Mouse (Mus musculus) forebrain, embryonic 12.5 days (tissue): Measurements from ENCODE around the gene Olfr1442. TPM values are rescaled to one million over a fixed set of nuclear protein-coding genes. Genes with fewer than 3 reads are reported as not detected.
"Not testable (repeated sequence)": the region's sequence is repeated elsewhere in the genome, so short reads cannot be mapped to it uniquely, and the experiment has no call there.

Experiments
- ATAC-seq: fragments of 200-750 bp; cut with Nextera tagmentation; 2 replicates; pipeline ENCODE4 v1.8.0; 2017; ENCODE audit warnings: moderate TSS enrichment; ENCODE audit not compliant: low FRiP score
- H3K27ac ChIP-seq: fragments of 300-500 bp; sonication (generic); 2 replicates; pipeline ENCODE4 v1.5.1; 2016; ENCODE audit warnings: mild to moderate bottlenecking
- H3K27me3 ChIP-seq: fragments of 300-500 bp; sonication (generic); 2 replicates; pipeline ENCODE4 v1.6.1; 2016; ENCODE audit warnings: mild to moderate bottlenecking
- H3K36me3 ChIP-seq: fragments of 300-500 bp; sonication (generic); replicated peaks from 2 replicates; pipeline ENCODE4 v1.6.1; 2016; ENCODE audit warnings: mild to moderate bottlenecking
- H3K4me1 ChIP-seq: fragments of 300-500 bp; sonication (generic); 2 replicates; pipeline ENCODE4 v1.6.1; 2016
- H3K4me2 ChIP-seq: fragments of 300-500 bp; sonication (generic); 2 replicates; pipeline ENCODE4 v1.6.1; 2016; ENCODE audit warnings: mild to moderate bottlenecking, moderate library complexity
- H3K4me3 ChIP-seq: fragments of 300-500 bp; sonication (generic); replicated peaks from 2 replicates; pipeline ENCODE4 v1.5.1; 2016; ENCODE audit warnings: mild to moderate bottlenecking
- H3K9ac ChIP-seq: fragments of 300-500 bp; sonication (generic); 2 replicates; pipeline ENCODE4 v1.6.1; 2016; ENCODE audit warnings: mild to moderate bottlenecking
- H3K9me3 ChIP-seq: fragments of 300-500 bp; sonication (generic); 2 replicates; pipeline ENCODE4 v1.6.1; 2016
- WGBS: fragments of 180-500 bp; shearing (Covaris S2); methylation state at CpG from one replicate; pipeline ENCODE4 v1.1.7; 2016; 5-methylcytosine and 5-hydroxymethylcytosine counted together
- polyA plus RNA-seq: library from polyadenylated mRNA; unstranded; fragments of >200 nt; fragmentation: Nextera tagmentation; extraction: Ambion mirVana; gene quantifications from 2 replicates; pipeline ENCODE4 v1.2.1, GENCODE M21; 2016

Gene Olfr1442
- not detected in 2 replicates for polyA plus RNA-seq

GRCm38 (mm10) chr19:12670139-12670538 is at the start of gene Olfr1442:
Olfr1442 (plus strand) TSS chr19:12670439.
- no peaks in the 10 kb centered on the region for H3K9me3 ChIP-seq
- no peak within 1 kb of the TSS for H3K27ac ChIP-seq
- no peaks in the 10 kb centered on the region for H3K4me1 ChIP-seq
- H3K36me3 ChIP-seq = no peaks in the 10 kb centered on the region
- H3K4me3 ChIP-seq = no peak within 1 kb of the TSS
- ATAC-seq = no peak
- H3K9ac ChIP-seq = no peak within 1 kb of the TSS
- H3K4me2 ChIP-seq = no peak within 1 kb of the TSS
- H3K27me3 ChIP-seq = no peaks in the 10 kb centered on the region

- Histone ChIP-seq H3K9me3 (no peaks in the 10 kb centered on the region), H3K36me3 (no peaks in the 10 kb centered on the region), H3K27ac (no peak within 1 kb of the TSS), H3K4me2 (no peak within 1 kb of the TSS), H3K4me3 (no peak within 1 kb of the TSS), H3K27me3 (no peaks in the 10 kb centered on the region), H3K4me1 (no peaks in the 10 kb centered on the region), H3K9ac (no peak within 1 kb of the TSS)
- no peak for ATAC-seq
- WGBS = 80% methylated on average over 4 of the region's 4 CpGs
Measured at GRCm38 (mm10) chr19:12633176-12633575, 37.1 kb upstream of the Olfr1442 start, which contains the start of gene Glyat. Glyat (plus strand) TSS chr19:12633308.

GRCm38 (mm10) chr19:12634259-12634658 is 36.0 kb upstream of the Olfr1442 start:
- Histone ChIP-seq H3K4me3 (no peak overlapping the region), H3K27me3 (no peaks in the 10 kb centered on the region), H3K9me3 (no peaks in the 10 kb centered on the region), H3K4me2 (no peak overlapping the region), H3K9ac (no peak overlapping the region), H3K4me1 (no peaks in the 10 kb centered on the region), H3K27ac (no peak overlapping the region), H3K36me3 (no peaks in the 10 kb centered on the region)
- no peak for ATAC-seq
- 85% methylated on average over 3 of the region's 3 CpGs for WGBS

- 92% methylated on average over 4 of the region's 4 CpGs for WGBS
- no peaks in the 10 kb centered on the region for H3K9me3 ChIP-seq
- H3K27me3 ChIP-seq = no peaks in the 10 kb centered on the region
- ATAC-seq = no peak
- H3K27ac ChIP-seq = no peak overlapping the region
- no peak overlapping the region for H3K4me2 ChIP-seq
- H3K36me3 ChIP-seq = no peaks in the 10 kb centered on the region
- H3K4me3 ChIP-seq = no peak overlapping the region
- no peaks in the 10 kb centered on the region for H3K4me1 ChIP-seq
- no peak overlapping the region for H3K9ac ChIP-seq
Measured at GRCm38 (mm10) chr19:12634963-12635362, 35.3 kb upstream of the Olfr1442 start.

- no peak for ATAC-seq
- Histone ChIP-seq H3K4me2 (no peak overlapping the region), H3K9me3 (no peaks in the 10 kb centered on the region), H3K27ac (no peak overlapping the region), H3K36me3 (no peaks in the 10 kb centered on the region), H3K27me3 (no peaks in the 10 kb centered on the region), H3K4me3 (no peak overlapping the region), H3K9ac (no peak overlapping the region), H3K4me1 (no peaks in the 10 kb centered on the region)
- 77% methylated on average over 3 of the region's 3 CpGs for WGBS
Measured at GRCm38 (mm10) chr19:12636863-12637262, 33.4 kb upstream of the Olfr1442 start.

GRCm38 (mm10) chr19:12638049-12638448 is 32.2 kb upstream of the Olfr1442 start:
- Histone ChIP-seq H3K4me2 (no peak overlapping the region), H3K27ac (no peak overlapping the region), H3K4me3 (no peak overlapping the region), H3K9me3 (no peaks in the 10 kb centered on the region), H3K27me3 (no peaks in the 10 kb centered on the region), H3K36me3 (no peaks in the 10 kb centered on the region), H3K4me1 (no peaks in the 10 kb centered on the region), H3K9ac (no peak overlapping the region)
- 79% methylated on average over 1 of the region's 1 CpGs for WGBS
- no peak for ATAC-seq

GRCm38 (mm10) chr19:12649511-12649910 is 20.7 kb upstream of the Olfr1442 start:
- no peak for ATAC-seq
- H3K4me2 ChIP-seq = no peak overlapping the region

GRCm38 (mm10) chr19:12666156-12666555 is 4.1 kb upstream of the Olfr1442 start:
- Histone ChIP-seq H3K9me3 (peaks cover 8% of the 10 kb centered on the region; the same call in 1 of the 2 replicates), H3K4me3 (no peak overlapping the region), H3K4me2 (no peak overlapping the region), H3K4me1 (no peaks in the 10 kb centered on the region), H3K9ac (no peak overlapping the region), H3K27ac (no peak overlapping the region), H3K36me3 (no peaks in the 10 kb centered on the region), H3K27me3 (no peaks in the 10 kb centered on the region)
- no peak for ATAC-seq
- WGBS = 79% methylated on average over 1 of the region's 1 CpGs

More at GRCm38 (mm10) chr19:12649511-12649910, 20.7 kb upstream of the Olfr1442 start:
- Histone ChIP-seq H3K9me3 (no peaks in the 10 kb centered on the region), H3K36me3 (no peaks in the 10 kb centered on the region), H3K4me3 (no peak overlapping the region), H3K27ac (no peak overlapping the region), H3K4me1 (no peaks in the 10 kb centered on the region), H3K9ac (no peak overlapping the region), H3K27me3 (no peaks in the 10 kb centered on the region)

GRCm38 (mm10) chr19:12668601-12669000 is 1.6 kb upstream of the Olfr1442 start:
- 92% methylated on average over 3 of the region's 3 CpGs for WGBS
- not testable (repeated sequence) for H3K9me3 ChIP-seq, H3K36me3 ChIP-seq, H3K4me2 ChIP-seq, H3K27me3 ChIP-seq, H3K4me1 ChIP-seq, ATAC-seq, H3K9ac ChIP-seq, H3K4me3 ChIP-seq, H3K27ac ChIP-seq

- no peaks in the 10 kb centered on the region for H3K4me1 ChIP-seq
- no peak overlapping the region for H3K9ac ChIP-seq
- H3K9me3 ChIP-seq = no peaks in the 10 kb centered on the region
- no peaks in the 10 kb centered on the region for H3K27me3 ChIP-seq
- ATAC-seq = no peak
- no peaks in the 10 kb centered on the region for H3K36me3 ChIP-seq
- no peak overlapping the region for H3K27ac ChIP-seq
- WGBS = 88% methylated on average over 4 of the region's 4 CpGs
- no peak overlapping the region for H3K4me2 ChIP-seq
- H3K4me3 ChIP-seq = no peak overlapping the region
Measured at GRCm38 (mm10) chr19:12671051-12671450, 812 bp downstream of the Olfr1442 start.

GRCm38 (mm10) chr19:12677812-12678211 is 7.6 kb downstream of the Olfr1442 start, which contains the start of gene Olfr1443:
Olfr1443 (plus strand) TSS chr19:12678112.
- Histone ChIP-seq H3K36me3 (no peaks in the 10 kb centered on the region), H3K4me2 (no peak within 1 kb of the TSS), H3K4me3 (no peak within 1 kb of the TSS), H3K4me1 (no peaks in the 10 kb centered on the region), H3K9me3 (no peaks in the 10 kb centered on the region), H3K9ac (no peak within 1 kb of the TSS), H3K27me3 (no peaks in the 10 kb centered on the region), H3K27ac (no peak within 1 kb of the TSS)
- ATAC-seq = no peak
- 70% methylated on average over 3 of the region's 3 CpGs for WGBS

GRCm38 (mm10) chr19:12684638-12685037 is 14.4 kb downstream of the Olfr1442 start:
- no peak overlapping the region for H3K27ac ChIP-seq
- H3K27me3 ChIP-seq = no peaks in the 10 kb centered on the region
- no peak overlapping the region for H3K4me3 ChIP-seq
- no peaks in the 10 kb centered on the region for H3K4me1 ChIP-seq
- H3K4me2 ChIP-seq = no peak overlapping the region
- H3K36me3 ChIP-seq = no peaks in the 10 kb centered on the region
- H3K9ac ChIP-seq = no peak overlapping the region
- no peak for ATAC-seq
- H3K9me3 ChIP-seq = no peaks in the 10 kb centered on the region

GRCm38 (mm10) chr19:12685231-12685630 is 15.0 kb downstream of the Olfr1442 start:
- Histone ChIP-seq H3K9me3 (no peaks in the 10 kb centered on the region), H3K27ac (no peak overlapping the region), H3K27me3 (no peaks in the 10 kb centered on the region), H3K4me3 (no peak overlapping the region), H3K9ac (no peak overlapping the region), H3K4me1 (no peaks in the 10 kb centered on the region), H3K4me2 (no peak overlapping the region), H3K36me3 (no peaks in the 10 kb centered on the region)
- no peak for ATAC-seq
